Mouse (Mus musculus): ENCODE results near the gene 1700016C15Rik. TPM values are rescaled to one million over a fixed set of nuclear protein-coding genes. Genes with fewer than 3 reads are reported as not detected.

1700016C15Rik gene
- not detected for total RNA-seq (2022)

GRCm38 (mm10) chr1:177729043-177730024 lies at the start of gene 1700016C15Rik:
Gene 1700016C15Rik, plus strand, starts transcription at chr1:177729814.
- no peak for DNase-seq

- DNase-seq: no peak
Observed at GRCm38 (mm10) chr1:177681239-177681638, 48.4 kb upstream of the 1700016C15Rik start.

GRCm38 (mm10) chr1:177683931-177684836 lies 45.4 kb upstream of the 1700016C15Rik start:
- no peak for DNase-seq

GRCm38 (mm10) chr1:177684901-177685300 lies 44.7 kb upstream of the 1700016C15Rik start:
- DNase-seq: no peak

GRCm38 (mm10) chr1:177686137-177686536 lies 43.5 kb upstream of the 1700016C15Rik start:
- DNase-seq: no peak

GRCm38 (mm10) chr1:177686982-177687381 lies 42.6 kb upstream of the 1700016C15Rik start:
- no peak for DNase-seq

- peak; percentile 26 for DNase-seq
Observed at GRCm38 (mm10) chr1:177692491-177692890, 37.1 kb upstream of the 1700016C15Rik start.

- no peak for DNase-seq
Observed at GRCm38 (mm10) chr1:177693486-177694252, 35.9 kb upstream of the 1700016C15Rik start.

- DNase-seq: no peak
Observed at GRCm38 (mm10) chr1:177700560-177700959, 29.1 kb upstream of the 1700016C15Rik start.

- peak; percentile 49 for DNase-seq
Observed at GRCm38 (mm10) chr1:177702481-177703146, 27.0 kb upstream of the 1700016C15Rik start.

- no peak for DNase-seq
Observed at GRCm38 (mm10) chr1:177703147-177703807, 26.3 kb upstream of the 1700016C15Rik start.

- DNase-seq: no peak
Observed at GRCm38 (mm10) chr1:177705204-177705603, 24.4 kb upstream of the 1700016C15Rik start.

GRCm38 (mm10) chr1:177707571-177707970 lies 22.0 kb upstream of the 1700016C15Rik start:
- no peak for DNase-seq

- peak; percentile 25 for DNase-seq
Observed at GRCm38 (mm10) chr1:177708583-177709055, 21.0 kb upstream of the 1700016C15Rik start.

GRCm38 (mm10) chr1:177711000-177711399 lies 18.6 kb upstream of the 1700016C15Rik start:
- no peak for DNase-seq

- no peak for DNase-seq
Observed at GRCm38 (mm10) chr1:177711418-177711817, 18.2 kb upstream of the 1700016C15Rik start.

- DNase-seq: no peak
Observed at GRCm38 (mm10) chr1:177713635-177714396, 15.8 kb upstream of the 1700016C15Rik start.

- no peak for DNase-seq
Observed at GRCm38 (mm10) chr1:177714397-177715012, 15.1 kb upstream of the 1700016C15Rik start.

- no peak for DNase-seq
Observed at GRCm38 (mm10) chr1:177716448-177716847, 13.2 kb upstream of the 1700016C15Rik start.
